Mouse (Mus musculus): ENCODE measurements around the gene Mospd3.
A peak's percentile ranks its signal among the peaks of the same experiment; 100 is the strongest.

Gene Mospd3

GRCm38 (mm10) chr5:137583670-137584169 lies 17.1 kb downstream of the Mospd3 start:
- DNase-seq (ENCODE audit: extremely low read depth, insufficient read length, low spot score) = no peak

- no peak for DNase-seq (ENCODE audit: extremely low read depth, insufficient read length, low spot score)
These were observed 18.2 kb downstream of the Mospd3 start for GRCm38 (mm10) chr5:137582702-137583101.

- no peak for DNase-seq (ENCODE audit: extremely low read depth, insufficient read length, low spot score)
These were observed 20.6 kb downstream of the Mospd3 start for GRCm38 (mm10) chr5:137580246-137580645.

- DNase-seq (ENCODE audit: extremely low read depth, insufficient read length, low spot score) = no peak
These were observed 26.4 kb downstream of the Mospd3 start for GRCm38 (mm10) chr5:137574470-137574901.

- DNase-seq (ENCODE audit: extremely low read depth, insufficient read length, low spot score) = no peak
These were observed 29.9 kb downstream of the Mospd3 start for GRCm38 (mm10) chr5:137570691-137571586.

- no peak for DNase-seq (ENCODE audit: extremely low read depth, insufficient read length, low spot score)
These were observed 30.7 kb downstream of the Mospd3 start for GRCm38 (mm10) chr5:137570181-137570580.

GRCm38 (mm10) chr5:137569665-137570064 lies 31.2 kb downstream of the Mospd3 start, which contains the start of gene Tfr2:
Gene Tfr2 (plus strand): TSS chr5:137569840.
- peak; percentile 89 for DNase-seq (ENCODE audit: extremely low read depth, insufficient read length, low spot score)

- no peak for DNase-seq (ENCODE audit: extremely low read depth, insufficient read length, low spot score)
These were observed 31.8 kb downstream of the Mospd3 start for GRCm38 (mm10) chr5:137569031-137569430.

- no peak for DNase-seq (ENCODE audit: extremely low read depth, insufficient read length, low spot score)
These were observed 32.5 kb downstream of the Mospd3 start for GRCm38 (mm10) chr5:137568223-137568798.

- no peak for DNase-seq (ENCODE audit: extremely low read depth, insufficient read length, low spot score)
These were observed 34.4 kb downstream of the Mospd3 start for GRCm38 (mm10) chr5:137566416-137566815.

- no peak for DNase-seq (ENCODE audit: extremely low read depth, insufficient read length, low spot score)
These were observed 35.1 kb downstream of the Mospd3 start for GRCm38 (mm10) chr5:137565744-137566143.

GRCm38 (mm10) chr5:137562965-137563364 lies 37.9 kb downstream of the Mospd3 start:
- no peak for DNase-seq (ENCODE audit: extremely low read depth, insufficient read length, low spot score)

- no peak for DNase-seq (ENCODE audit: extremely low read depth, insufficient read length, low spot score)
These were observed 39.3 kb downstream of the Mospd3 start for GRCm38 (mm10) chr5:137561556-137561955.

GRCm38 (mm10) chr5:137553898-137554297 lies 47.0 kb downstream of the Mospd3 start:
- DNase-seq (ENCODE audit: extremely low read depth, insufficient read length, low spot score) = no peak

- no peak for DNase-seq (ENCODE audit: extremely low read depth, insufficient read length, low spot score)
These were observed 47.4 kb downstream of the Mospd3 start, which contains the start of gene Actl6b for GRCm38 (mm10) chr5:137553411-137553837. Gene Actl6b (plus strand): TSS chr5:137553517.

- no peak for DNase-seq (ENCODE audit: extremely low read depth, insufficient read length, low spot score)
These were observed 47.9 kb downstream of the Mospd3 start for GRCm38 (mm10) chr5:137553000-137553399.

- DNase-seq (ENCODE audit: extremely low read depth, insufficient read length, low spot score) = no peak
These were observed 49.7 kb downstream of the Mospd3 start for GRCm38 (mm10) chr5:137551119-137551518.

- DNase-seq (ENCODE audit: extremely low read depth, insufficient read length, low spot score) = no peak
These were observed 51.0 kb downstream of the Mospd3 start for GRCm38 (mm10) chr5:137549840-137550239.
